Mouse (Mus musculus) thymus, adult 2 months (tissue): ENCODE results near the gene Lcp2.

ENCODE experiments used
- CTCF ChIP-seq: fragments of 200-500 bp; IDR thresholded peaks from 2 replicates; pipeline ENCODE4 v1.5.1; 2012; ENCODE audit warnings: mild to moderate bottlenecking, control low read depth, low read length, moderate library complexity, borderline replicate concordance; ENCODE audit not compliant: control insufficient read depth, poor library complexity, insufficient read depth; ENCODE audit errors: extremely low read depth
- POLR2A ChIP-seq: fragments of 200-500 bp; IDR thresholded peaks from 2 replicates; pipeline ENCODE4 v1.6.1; 2012; ENCODE audit warnings: mild to moderate bottlenecking, low read length, control low read depth, moderate library complexity; ENCODE audit not compliant: control insufficient read depth, poor library complexity, insufficient read depth; ENCODE audit errors: extremely low read depth

- TF ChIP-seq POLR2A = no peak
- peak; percentile 94 for TF ChIP-seq CTCF
Observed at GRCm38 (mm10) chr11:34073776-34074175, 27.1 kb downstream of the Lcp2 start.
